Mouse (Mus musculus): ENCODE results near the gene Hoxd10. TPM values are rescaled to one million over a fixed set of nuclear protein-coding genes. Genes with fewer than 3 reads are reported as not detected.

Gene Hoxd10
- polyA plus RNA-seq (2017; shearing (Covaris generic)): not detected

- ATAC-seq: no peak
Measured at GRCm38 (mm10) chr2:74691022-74691951, at the start of gene Hoxd10. Hoxd10 (plus strand) TSS chr2:74691924.

GRCm38 (mm10) chr2:74642431-74642830 lies 49.3 kb upstream of the Hoxd10 start:
- ATAC-seq: no peak

GRCm38 (mm10) chr2:74645631-74646030 lies 46.1 kb upstream of the Hoxd10 start:
- ATAC-seq: no peak

GRCm38 (mm10) chr2:74647082-74647864 lies 44.5 kb upstream of the Hoxd10 start:
- no peak for ATAC-seq

- ATAC-seq: no peak
Measured at GRCm38 (mm10) chr2:74652996-74653340, 38.8 kb upstream of the Hoxd10 start.

GRCm38 (mm10) chr2:74653781-74654535 lies 37.8 kb upstream of the Hoxd10 start:
- no peak for ATAC-seq

GRCm38 (mm10) chr2:74654743-74655419 lies 36.8 kb upstream of the Hoxd10 start:
- no peak for ATAC-seq

- no peak for ATAC-seq
Measured at GRCm38 (mm10) chr2:74655420-74655781, 36.3 kb upstream of the Hoxd10 start.

GRCm38 (mm10) chr2:74655821-74656631 lies 35.7 kb upstream of the Hoxd10 start:
- peak; percentile 41 for ATAC-seq

GRCm38 (mm10) chr2:74656632-74657021 lies 35.1 kb upstream of the Hoxd10 start:
- no peak for ATAC-seq

GRCm38 (mm10) chr2:74657251-74658023 lies 34.3 kb upstream of the Hoxd10 start:
- ATAC-seq: no peak

GRCm38 (mm10) chr2:74658024-74658666 lies 33.6 kb upstream of the Hoxd10 start:
- no peak for ATAC-seq

- ATAC-seq: no peak
Measured at GRCm38 (mm10) chr2:74658667-74659371, 32.9 kb upstream of the Hoxd10 start.

GRCm38 (mm10) chr2:74659507-74660005 lies 32.2 kb upstream of the Hoxd10 start, which contains the start of gene Evx2:
Evx2 (minus strand) TSS chr2:74659557.
- ATAC-seq: no peak

GRCm38 (mm10) chr2:74660421-74661375 lies 31.0 kb upstream of the Hoxd10 start:
- no peak for ATAC-seq

GRCm38 (mm10) chr2:74661685-74662084 lies 30.0 kb upstream of the Hoxd10 start:
- no peak for ATAC-seq

- no peak for ATAC-seq
Measured at GRCm38 (mm10) chr2:74663291-74663925, 28.3 kb upstream of the Hoxd10 start.
